Mouse (Mus musculus): Measurements from ENCODE around the gene Ptk6. TPM values are rescaled to one million over a fixed set of nuclear protein-coding genes. Genes with fewer than 3 reads are reported as not detected.

Ptk6 gene
- polyA plus RNA-seq, 1 experiment from 2014 or later, result not detected

- 93% methylated on average over 11 of the region's 11 CpGs for WGBS (ENCODE audit: missing documents)
- peaks cover 95% of the 10 kb centered on the region for H3K36me3 ChIP-seq (ENCODE audit: inconsistent target)
These were observed 32.1 kb upstream of the Ptk6 start for GRCm38 (mm10) chr2:181234680-181235079.

GRCm38 (mm10) chr2:181233443-181233842 lies 30.9 kb upstream of the Ptk6 start:
- no peak overlapping the region for H3K27ac ChIP-seq
- peaks cover 95% of the 10 kb centered on the region for H3K36me3 ChIP-seq (ENCODE audit: inconsistent target)
- WGBS (ENCODE audit: missing documents), result 94% methylated on average over 15 of the region's 15 CpGs
- H3K4me3 ChIP-seq (ENCODE audit: inconsistent target), result no peak overlapping the region
- H3K79me2 ChIP-seq (ENCODE audit: inconsistent target), result peaks cover 44% of the 10 kb centered on the region; the same call in 1 of the 2 replicates

More at GRCm38 (mm10) chr2:181234680-181235079, 32.1 kb upstream of the Ptk6 start:
- Histone ChIP-seq H3K4me3 (ENCODE audit: inconsistent target) (no peak overlapping the region), H3K27ac (no peak overlapping the region), H3K79me2 (ENCODE audit: inconsistent target) (peaks cover 55% of the 10 kb centered on the region)

GRCm38 (mm10) chr2:181231171-181231570 lies 28.6 kb upstream of the Ptk6 start:
- H3K4me3 ChIP-seq (ENCODE audit: inconsistent target), result no peak overlapping the region
- no peak overlapping the region for H3K27ac ChIP-seq
- peaks cover 36% of the 10 kb centered on the region; the same call in 1 of the 2 replicates for H3K79me2 ChIP-seq (ENCODE audit: inconsistent target)
- 94% methylated on average over 20 of the region's 20 CpGs for WGBS (ENCODE audit: missing documents)
- peaks cover 99% of the 10 kb centered on the region for H3K36me3 ChIP-seq (ENCODE audit: inconsistent target)

- Histone ChIP-seq H3K79me2 (ENCODE audit: inconsistent target) (peaks cover 8% of the 10 kb centered on the region; the same call in 1 of the 2 replicates), H3K36me3 (ENCODE audit: inconsistent target) (peaks cover 72% of the 10 kb centered on the region), H3K4me3 (ENCODE audit: inconsistent target) (no peak overlapping the region), H3K27ac (no peak overlapping the region)
- WGBS (ENCODE audit: missing documents), result 38% methylated on average over 1 of the region's 1 CpGs
These were observed 25.7 kb upstream of the Ptk6 start for GRCm38 (mm10) chr2:181228335-181228734.

GRCm38 (mm10) chr2:181227122-181227521 lies 24.5 kb upstream of the Ptk6 start:
- 78% methylated on average over 3 of the region's 3 CpGs for WGBS (ENCODE audit: missing documents)
- no peaks in the 10 kb centered on the region; the same call in 1 of the 2 replicates for H3K79me2 ChIP-seq (ENCODE audit: inconsistent target)
- H3K36me3 ChIP-seq (ENCODE audit: inconsistent target), result peaks cover 59% of the 10 kb centered on the region
- H3K27ac ChIP-seq, result no peak overlapping the region
- H3K4me3 ChIP-seq (ENCODE audit: inconsistent target), result no peak overlapping the region

DNA sequence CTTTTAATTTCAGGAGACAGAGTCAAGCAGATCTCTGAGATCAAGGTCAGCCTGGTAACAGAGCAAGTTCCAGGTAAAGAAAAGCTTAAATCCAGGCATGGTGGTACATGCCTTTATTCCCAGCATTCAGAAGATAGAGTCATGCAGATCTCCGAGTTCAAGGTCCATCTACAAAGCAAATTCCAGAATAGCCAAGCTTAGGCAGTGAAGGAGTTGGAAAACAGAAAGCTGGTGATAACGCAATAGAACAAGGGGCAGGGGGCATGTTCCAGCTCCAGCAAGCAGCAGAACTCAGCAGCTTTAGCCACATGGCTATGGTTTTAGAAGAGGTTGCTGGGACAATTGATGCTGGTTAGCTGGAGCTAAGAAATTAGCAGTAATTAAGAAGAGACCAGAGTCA lies 22.4 kb upstream of the Ptk6 start:
- 92% methylated on average over 2 of the region's 2 CpGs for WGBS (ENCODE audit: missing documents)
- Histone ChIP-seq H3K36me3 (ENCODE audit: inconsistent target) (peaks cover 39% of the 10 kb centered on the region), H3K27ac (no peak overlapping the region), H3K79me2 (ENCODE audit: inconsistent target) (no peaks in the 10 kb centered on the region), H3K4me3 (ENCODE audit: inconsistent target) (no peak overlapping the region)

DNA sequence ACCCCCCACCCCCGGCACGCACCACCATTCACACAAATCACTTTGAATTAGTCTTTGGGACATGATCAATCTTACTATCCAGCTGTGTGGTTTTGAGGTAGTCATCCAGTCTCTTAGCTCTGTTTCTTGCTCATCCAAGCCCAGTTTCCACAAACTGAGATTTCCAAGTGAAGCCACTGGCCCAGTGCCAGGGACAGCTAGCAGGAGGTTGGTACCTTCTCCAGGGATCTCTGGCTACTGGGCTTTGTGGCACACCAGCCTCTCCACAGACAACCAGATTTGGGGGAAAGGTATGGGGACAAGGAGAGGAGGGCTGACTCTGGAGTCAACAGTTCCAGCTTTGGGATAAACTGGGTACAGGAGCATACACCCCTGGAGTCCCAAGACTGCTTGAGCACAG lies 17.8 kb upstream of the Ptk6 start:
- H3K27ac ChIP-seq, result no peak overlapping the region
- H3K36me3 ChIP-seq (ENCODE audit: inconsistent target), result no peaks in the 10 kb centered on the region
- WGBS (ENCODE audit: missing documents), result no CpG with 5 or more reads among the region's 2 CpGs
- no peak overlapping the region for H3K4me3 ChIP-seq (ENCODE audit: inconsistent target)
- H3K79me2 ChIP-seq (ENCODE audit: inconsistent target), result no peaks in the 10 kb centered on the region

GRCm38 (mm10) chr2:181219538-181220216 lies 17.1 kb upstream of the Ptk6 start, which contains the start of gene Fndc11:
Gene Fndc11 (plus strand): TSS chr2:181220013.
- Histone ChIP-seq H3K79me2 (ENCODE audit: inconsistent target) (no peaks in the 10 kb centered on the region), H3K36me3 (ENCODE audit: inconsistent target) (no peaks in the 10 kb centered on the region), H3K4me3 (ENCODE audit: inconsistent target) (no peak within 1 kb of the TSS), H3K27ac (no peak within 1 kb of the TSS)
- WGBS (ENCODE audit: missing documents), result 8% methylated on average over 24 of the region's 25 CpGs

- WGBS (ENCODE audit: missing documents), result 36% methylated on average over 5 of the region's 5 CpGs
- Histone ChIP-seq H3K36me3 (ENCODE audit: inconsistent target) (no peaks in the 10 kb centered on the region), H3K27ac (no peak overlapping the region), H3K79me2 (ENCODE audit: inconsistent target) (no peaks in the 10 kb centered on the region), H3K4me3 (ENCODE audit: inconsistent target) (no peak overlapping the region)
These were observed 16.4 kb upstream of the Ptk6 start for GRCm38 (mm10) chr2:181218881-181219485.

DNA sequence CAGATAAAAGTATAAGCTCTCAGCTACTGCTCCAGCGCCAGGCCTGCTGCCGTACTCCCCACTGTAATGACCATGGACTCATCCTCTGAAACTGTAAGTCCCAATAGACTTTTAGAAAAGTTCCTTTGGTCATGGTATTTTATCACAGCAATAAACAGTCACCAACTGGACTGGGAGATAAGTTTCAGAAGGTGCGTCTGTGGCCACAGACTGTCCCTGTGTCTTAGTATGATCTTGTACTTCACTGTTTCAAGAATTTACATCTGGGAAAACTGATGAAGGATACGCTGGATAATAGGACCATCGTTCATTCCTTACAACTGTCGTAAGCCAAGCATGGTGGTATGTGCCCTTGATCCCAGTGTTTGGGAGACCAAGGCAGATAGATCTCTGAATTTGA lies 13.4 kb upstream of the Ptk6 start:
- WGBS (ENCODE audit: missing documents), result 93% methylated on average over 6 of the region's 6 CpGs
- Histone ChIP-seq H3K4me3 (ENCODE audit: inconsistent target) (no peak overlapping the region), H3K79me2 (ENCODE audit: inconsistent target) (no peaks in the 10 kb centered on the region), H3K27ac (no peak overlapping the region), H3K36me3 (ENCODE audit: inconsistent target) (no peaks in the 10 kb centered on the region)

GRCm38 (mm10) chr2:181213021-181213445 lies 10.4 kb upstream of the Ptk6 start, which contains the start of gene Srms:
Gene Srms (minus strand): TSS chr2:181213185.
- WGBS (ENCODE audit: missing documents), result 5% methylated on average over 16 of the region's 17 CpGs
- Histone ChIP-seq H3K36me3 (ENCODE audit: inconsistent target) (no peaks in the 10 kb centered on the region), H3K79me2 (ENCODE audit: inconsistent target) (no peaks in the 10 kb centered on the region), H3K4me3 (ENCODE audit: inconsistent target) (no peak within 1 kb of the TSS), H3K27ac (no peak within 1 kb of the TSS)

DNA sequence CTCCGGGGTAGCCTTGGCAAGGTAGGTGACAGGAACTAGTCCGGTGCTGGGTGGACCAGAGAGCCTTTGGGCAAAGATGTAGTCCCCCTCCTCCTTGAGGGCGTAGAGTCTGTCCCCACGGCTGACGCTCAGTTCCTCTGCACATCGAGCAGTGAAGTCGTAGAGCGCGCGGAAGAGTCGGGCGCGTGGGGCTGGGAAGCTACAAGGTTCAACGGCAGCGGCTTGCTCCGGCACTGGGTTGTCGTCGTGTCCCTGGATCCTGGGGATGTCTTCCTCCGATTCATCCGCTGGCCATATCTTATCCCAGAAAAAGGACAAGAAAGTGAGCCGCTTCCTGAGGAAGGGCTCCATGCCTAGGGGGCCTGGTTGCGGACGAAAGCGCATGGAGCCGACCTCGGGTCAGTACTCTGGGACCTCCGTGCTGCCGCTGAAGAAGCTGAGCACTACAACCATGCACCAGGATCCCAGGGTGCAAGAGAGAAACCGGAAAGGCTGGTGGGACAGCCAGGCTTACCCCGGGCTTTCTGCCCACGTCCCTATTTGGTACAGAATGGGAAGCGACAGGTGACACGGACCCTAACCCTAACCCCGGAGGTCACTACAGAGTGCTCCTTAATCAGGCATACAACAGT lies 9.9 kb upstream of the Ptk6 start:
- H3K36me3 ChIP-seq (ENCODE audit: inconsistent target), result no peaks in the 10 kb centered on the region
- 5% methylated on average over 34 of the region's 34 CpGs for WGBS (ENCODE audit: missing documents)
- no peak overlapping the region for H3K4me3 ChIP-seq (ENCODE audit: inconsistent target)
- H3K79me2 ChIP-seq (ENCODE audit: inconsistent target), result no peaks in the 10 kb centered on the region
- H3K27ac ChIP-seq, result no peak overlapping the region

- Histone ChIP-seq H3K4me3 (ENCODE audit: inconsistent target) (no peak overlapping the region), H3K27ac (no peak overlapping the region)
These were observed 3.5 kb upstream of the Ptk6 start for GRCm38 (mm10) chr2:181206118-181206517.

DNA sequence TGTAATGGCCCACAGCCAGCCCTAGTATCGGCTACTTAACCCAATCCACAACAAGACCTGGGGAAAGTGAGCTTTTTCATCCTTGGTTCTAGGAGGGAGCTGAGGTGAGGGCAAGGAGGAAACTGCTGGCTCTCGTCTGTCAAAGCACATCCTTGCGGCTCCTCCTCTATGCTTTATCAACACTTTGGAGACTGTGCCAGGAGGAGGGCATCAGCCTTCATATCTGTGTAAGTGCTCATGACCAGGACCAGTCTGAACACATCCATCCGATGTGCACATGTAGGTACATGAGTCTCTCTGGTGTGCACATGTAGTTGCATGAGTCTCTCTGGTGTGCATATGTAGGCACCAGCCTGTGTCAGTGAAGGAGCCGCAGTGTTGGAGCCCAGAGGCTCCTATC lies 3.1 kb upstream of the Ptk6 start:
- 90% methylated on average over 5 of the region's 5 CpGs for WGBS (ENCODE audit: missing documents)
- Histone ChIP-seq H3K4me3 (ENCODE audit: inconsistent target) (no peak overlapping the region), H3K79me2 (ENCODE audit: inconsistent target) (no peaks in the 10 kb centered on the region), H3K27ac (no peak overlapping the region), H3K36me3 (ENCODE audit: inconsistent target) (no peaks in the 10 kb centered on the region)

More at GRCm38 (mm10) chr2:181206118-181206517, 3.5 kb upstream of the Ptk6 start:
- Histone ChIP-seq H3K79me2 (ENCODE audit: inconsistent target) (no peaks in the 10 kb centered on the region), H3K36me3 (ENCODE audit: inconsistent target) (no peaks in the 10 kb centered on the region)
- WGBS (ENCODE audit: missing documents), result 93% methylated on average over 9 of the region's 9 CpGs

- no peaks in the 10 kb centered on the region for H3K36me3 ChIP-seq (ENCODE audit: inconsistent target)
- no peaks in the 10 kb centered on the region for H3K79me2 ChIP-seq (ENCODE audit: inconsistent target)
- WGBS (ENCODE audit: missing documents), result 71% methylated on average over 5 of the region's 6 CpGs
- no peak overlapping the region for H3K27ac ChIP-seq
- no peak overlapping the region for H3K4me3 ChIP-seq (ENCODE audit: inconsistent target)
These were observed 297 bp upstream of the Ptk6 start for GRCm38 (mm10) chr2:181202886-181203285.
